Mouse (Mus musculus) A20 (cell line): Measurements from ENCODE around the gene Egfr.
A peak's percentile ranks its signal among the peaks of the same experiment; 100 is the strongest.

Experiments
- DNase-seq: peaks from one replicate; pipeline ENCODE4 v3.0.0-alpha.2; 2011; ENCODE audit warnings: low read depth, low spot score

Gene Egfr

GRCm38 (mm10) chr11:16956115-16956862 is 204.3 kb downstream of the Egfr start:
- DNase-seq = peak; percentile 74

- no peak for DNase-seq
Observed at GRCm38 (mm10) chr11:16957030-16957429, 205.0 kb downstream of the Egfr start.

GRCm38 (mm10) chr11:16958520-16958919 is 206.5 kb downstream of the Egfr start:
- no peak for DNase-seq
